Mouse (Mus musculus) myocyte (in vitro differentiated cells): Measurements from ENCODE around the gene Cacna1d.

Experiments used
- MAX ChIP-seq: IDR thresholded peaks from one replicate; pipeline ENCODE4 v1.6.1; 2011; ENCODE audit warnings: low read depth, mild to moderate bottlenecking, control low read depth
- MYOD1 ChIP-seq, 3 experiments: IDR thresholded peaks; one replicate each; pipeline ENCODE4 v1.6.1; 2011; ENCODE audit warnings: control low read depth in 2 of 3, low read depth in 2 of 3, mild to moderate bottlenecking in 2 of 3, moderate library complexity in 1 of 3; ENCODE audit not compliant: insufficient read length in 2 of 3, control insufficient read depth in 1 of 3
- MYOG ChIP-seq, 3 experiments: IDR thresholded peaks; one replicate each; pipeline ENCODE4 v1.6.1; 2011; ENCODE audit warnings: control low read depth in 2 of 3, low read depth in 2 of 3, mild to moderate bottlenecking in 2 of 3; ENCODE audit not compliant: insufficient read length in 2 of 3, control insufficient read depth in 1 of 3, insufficient read depth in 1 of 3
- POLR2A ChIP-seq: IDR thresholded peaks from one replicate; pipeline ENCODE4 v1.6.1; 2011; ENCODE audit warnings: low read depth, mild to moderate bottlenecking, control low read depth, moderate library complexity; ENCODE audit not compliant: insufficient read length
- POLR2AphosphoS2 ChIP-seq: IDR thresholded peaks from one replicate; pipeline ENCODE4 v1.6.1; 2011; ENCODE audit warnings: low read depth, control low read depth; ENCODE audit not compliant: insufficient read length
- TCF12 ChIP-seq: IDR thresholded peaks from one replicate; pipeline ENCODE4 v1.6.1; 2011; ENCODE audit warnings: mild to moderate bottlenecking, control low read depth; ENCODE audit not compliant: poor library complexity, insufficient read depth, severe bottlenecking
- TCF3 ChIP-seq: IDR thresholded peaks from one replicate; pipeline ENCODE4 v1.6.1; 2011; ENCODE audit warnings: low read depth, control low read depth; ENCODE audit not compliant: insufficient read length
- USF1 ChIP-seq: IDR thresholded peaks from one replicate; pipeline ENCODE4 v1.6.1; 2011; ENCODE audit warnings: low read depth, mild to moderate bottlenecking, control low read depth, moderate library complexity

GRCm38 (mm10) chr14:30177850-30178249 is 313.4 kb downstream of the Cacna1d start:
- TF ChIP-seq POLR2A = no peak
- TF ChIP-seq MAX = no peak
- TF ChIP-seq TCF12 = no peak
- TF ChIP-seq POLR2AphosphoS2 = no peak
- TF ChIP-seq MYOD1 (IDR thresholded peaks at IDR 0.05; ENCODE audit: control insufficient read depth in 1 of 3, insufficient read length in 2 of 3, low read depth in 2 of 3) = no peak
- TF ChIP-seq MYOG (IDR thresholded peaks at IDR 0.05; ENCODE audit: control insufficient read depth in 1 of 3, insufficient read depth in 1 of 3, insufficient read length in 2 of 3, low read depth in 2 of 3) = no peak
- no peak for TF ChIP-seq TCF3
- TF ChIP-seq USF1 = no peak
